In the genomic region with DNA sequence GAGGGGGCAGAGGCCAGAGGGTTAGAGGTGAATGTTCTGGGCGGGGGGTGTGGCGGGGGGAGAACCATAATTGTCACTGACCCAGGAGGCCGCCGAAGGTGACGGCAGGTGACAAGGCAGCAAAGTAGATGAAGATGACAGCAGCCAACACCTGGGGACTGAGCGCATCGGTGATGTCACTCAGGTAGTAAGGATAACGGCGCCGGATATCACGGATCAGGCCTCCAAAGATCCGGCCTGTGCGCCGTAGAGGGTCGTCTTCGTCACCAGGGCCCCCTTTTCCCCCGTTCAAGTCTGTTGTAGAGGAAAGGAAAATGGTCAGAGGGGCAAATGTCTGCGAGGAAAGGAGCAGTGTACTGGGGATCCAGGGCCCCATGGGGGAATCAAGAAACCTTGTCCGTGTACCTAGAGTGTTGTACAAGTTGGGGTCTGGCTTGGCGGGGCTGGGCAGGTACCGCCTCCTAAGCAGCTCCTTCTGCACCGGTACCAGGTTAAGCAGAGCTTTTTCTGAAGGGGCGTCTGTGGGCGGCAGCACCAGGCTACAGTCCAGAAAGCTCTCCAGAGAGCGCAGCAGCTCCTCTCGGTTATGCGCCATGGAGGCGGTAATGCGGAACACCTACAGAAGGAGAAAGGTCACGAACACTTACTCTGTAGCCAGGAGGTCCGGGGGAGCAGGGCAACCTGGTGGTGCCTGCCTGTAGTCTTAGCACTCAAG, we compare ENCODE assay signal across 22 mouse cellular contexts. TPM values are rescaled to one million over a fixed set of nuclear protein-coding genes. Genes with fewer than 3 reads are reported as not detected.
A peak's percentile ranks its signal among the peaks of the same experiment; 100 is the strongest.
DNase-seq lines count a peak whose midpoint lies in the region; ATAC-seq and TF ChIP-seq lines count a peak whose summit lies in the region.
"Had no signal": no experiment of that assay in that cellular context is flagged by ENCODE, and none has a peak within 500 bp of the region (broad histone marks: within the 10 kb centered on the region; RNA-seq: fewer than 3 reads in every experiment).

No protein-coding gene starts in this region.

- TF ChIP-seq EP300 in heart, adult 2 months (IDR thresholded peaks at IDR 0.05; ENCODE audit: insufficient read depth, low read depth, low read length), result no peak

- peaks cover 37% of the 10 kb centered on the region for H3K27me3 ChIP-seq in heart, embryonic 11.5 days (ENCODE audit: control insufficient read depth, insufficient read depth, low read length)
- H3K27me3 ChIP-seq in heart, adult 2 months (ENCODE audit: control insufficient read depth, insufficient read depth, low read length), result no peaks in the 10 kb centered on the region
- peaks cover 9% of the 10 kb centered on the region for H3K27me3 ChIP-seq in liver, embryonic 16.5 days (ENCODE audit: control insufficient read depth, insufficient read depth, low read depth, low read length)
- H3K27me3 ChIP-seq: neural tube, embryonic 12.5 days had no signal

- no peak overlapping the region for H3K9ac ChIP-seq in heart, embryonic 11.5 days (ENCODE audit: low read depth, low read length)
- H3K9ac ChIP-seq in heart, adult 2 months (ENCODE audit: low read depth, low read length), result no peak overlapping the region
- peak overlapping the region; percentile 90 for H3K9ac ChIP-seq in liver, embryonic 16.5 days (ENCODE audit: low read depth, low read length)
- H3K9ac ChIP-seq: forebrain, postnatal 0 days; neural tube, embryonic 12.5 days had no signal

- H3K9me3 ChIP-seq in heart, embryonic 11.5 days (replicated peaks; ENCODE audit: control insufficient read depth, low read length), result no peaks in the 10 kb centered on the region
- no peaks in the 10 kb centered on the region for H3K9me3 ChIP-seq in liver, embryonic 16.5 days (replicated peaks; ENCODE audit: control insufficient read depth, low read length)
- H3K9me3 ChIP-seq: neural tube, embryonic 12.5 days had no signal

- no peaks in the 10 kb centered on the region for H3K79me2 ChIP-seq in heart, adult 2 months (replicated peaks; ENCODE audit: control insufficient read depth, insufficient read depth, low read length)

- TF ChIP-seq POLR2A in heart, adult 2 months (IDR thresholded peaks at IDR 0.05; ENCODE audit: insufficient read depth, low read depth, low read length), result no peak

- H3K4me1 ChIP-seq in heart, embryonic 11.5 days (ENCODE audit: control insufficient read depth, insufficient read depth, low read length), result no peaks in the 10 kb centered on the region
- no peaks in the 10 kb centered on the region for H3K4me1 ChIP-seq in heart, adult 2 months (ENCODE audit: control insufficient read depth, insufficient read depth, low read length)
- H3K4me1 ChIP-seq in liver, embryonic 16.5 days (ENCODE audit: control insufficient read depth, low read depth, low read length), result peaks cover 78% of the 10 kb centered on the region
- H3K4me1 ChIP-seq: neural tube, embryonic 12.5 days had no signal

- no peak for ATAC-seq in heart, embryonic 11.5 days (replicated peaks; ENCODE audit: insufficient number of reproducible peaks, low FRiP score, low TSS enrichment)
- no peak for ATAC-seq in liver, embryonic 16.5 days (ENCODE audit: low read depth)
- ATAC-seq: forebrain, postnatal 0 days; hindbrain, postnatal 0 days had no signal

- no peak for TF ChIP-seq CTCF in heart, adult 2 months (IDR thresholded peaks at IDR 0.05)

- no peak overlapping the region for H3K4me3 ChIP-seq in heart, embryonic 11.5 days (ENCODE audit: low read depth, low read length)
- H3K4me3 ChIP-seq in heart, adult 2 months, result no peak overlapping the region
- peak overlapping the region; percentile 76 for H3K4me3 ChIP-seq in liver, embryonic 16.5 days (ENCODE audit: low read depth, low read length)
- H3K4me3 ChIP-seq: neural tube, embryonic 12.5 days had no signal

- no peaks in the 10 kb centered on the region for H3K36me3 ChIP-seq in heart, embryonic 11.5 days (ENCODE audit: control insufficient read depth, insufficient read depth, low read length)
- H3K36me3 ChIP-seq in heart, adult 2 months (ENCODE audit: control insufficient read depth, insufficient read depth, low read length), result no peaks in the 10 kb centered on the region
- peaks cover 100% of the 10 kb centered on the region for H3K36me3 ChIP-seq in liver, embryonic 16.5 days (ENCODE audit: control insufficient read depth, insufficient read depth)
- H3K36me3 ChIP-seq: neural tube, embryonic 12.5 days had no signal

- 52% methylated on average over 31 of the region's 31 CpGs for WGBS in heart, embryonic 11.5 days (ENCODE audit: insufficient replicate concordance)
- 57% methylated on average over 31 of the region's 31 CpGs for WGBS in heart, adult 2 months
- 63% methylated on average over 31 of the region's 31 CpGs for WGBS in liver, embryonic 16.5 days (ENCODE audit: insufficient replicate concordance)

- no peak for DNase-seq in heart, adult 2 months
- DNase-seq in right cerebral cortex, adult 18-20 months, result peak; percentile 19
- DNase-seq in right cerebral cortex, postnatal 14 days, result no peak
- peak; percentile 31 for DNase-seq in R1 (ENCODE audit: low read depth, low spot score)
- DNase-seq in ovary, adult 18-20 months (ENCODE audit: low spot score), result no peak
- DNase-seq: adrenal gland, adult 2 months; cerebellum, adult 11 months; forebrain, postnatal 0 days; gastrocnemius, postnatal 14 days; kidney, adult 11 months; kidney, postnatal 25 days; layer of hippocampus, adult 9-11 months; lung, adult 18-20 months; lung, postnatal 36 days; spleen, adult 18-20 months had no signal

- H3K4me2 ChIP-seq in heart, embryonic 11.5 days, result peak overlapping the region; percentile 2; the same call in 1 of the 2 replicates
- peak overlapping the region; percentile 85 for H3K4me2 ChIP-seq in liver, embryonic 16.5 days (ENCODE audit: low read depth, low read length)
- H3K4me2 ChIP-seq: midbrain, embryonic 11.5 days; neural tube, embryonic 12.5 days had no signal

- H3K27ac ChIP-seq in heart, embryonic 11.5 days (ENCODE audit: low read depth, low read length), result no peak overlapping the region
- H3K27ac ChIP-seq in heart, adult 2 months, result no peak overlapping the region
- peak overlapping the region; percentile 96 for H3K27ac ChIP-seq in liver, embryonic 16.5 days (ENCODE audit: low read length)
- H3K27ac ChIP-seq: hindbrain, postnatal 0 days; neural tube, embryonic 12.5 days had no signal

- intact Hi-C loops in heart, adult 2 months (cut with DNase I), result no loop called here

RNA-seq across cellular contexts. Expression of a gene that starts 9.2 kb away (rescaled TPM):
- polyA plus RNA-seq in heart, embryonic 11.5 days (2014; fragmentation: Nextera tagmentation; extraction: Ambion mirVana), result 102 and 112 TPM in 2 replicates
- total RNA-seq in heart, adult 2 months (2021), result 10 to 100 TPM in 1 of 2 experiments, under 1 TPM in 1; 0.42 to 10.3 TPM
- 0.91 and 4.4 TPM in 2 replicates for polyA plus RNA-seq in heart, adult 2 months (2012; rRNA removed)
- 1,073 and 1,144 TPM in 2 replicates for polyA plus RNA-seq in liver, embryonic 16.5 days (2015; fragmentation: Nextera tagmentation; extraction: Ambion mirVana)
- polyA plus RNA-seq: C2C12 had no signal

RNA-seq across cellular contexts. Expression of a gene that starts 36.4 kb away (rescaled TPM):
- polyA plus RNA-seq in heart, embryonic 11.5 days (2014; fragmentation: Nextera tagmentation; extraction: Ambion mirVana), result 1.3 TPM in 2 replicates
- total RNA-seq in heart, adult 2 months (2021), result under 1 TPM in 1 of 2 experiments, not detected in 1; 0.66 TPM
- polyA plus RNA-seq in heart, adult 2 months (2012; rRNA removed), result 0.23 and 0.32 TPM in 2 replicates
- polyA plus RNA-seq in liver, embryonic 16.5 days (2015; fragmentation: Nextera tagmentation; extraction: Ambion mirVana), result 2.1 and 2.2 TPM in 2 replicates
- total RNA-seq: monocyte, adult 5-6 weeks had no signal

RNA-seq across cellular contexts. Expression of a gene that starts 37.3 kb away (rescaled TPM):
- polyA plus RNA-seq in heart, embryonic 11.5 days (2014; fragmentation: Nextera tagmentation; extraction: Ambion mirVana), result 52.4 and 56.4 TPM in 2 replicates
- 10 to 100 TPM; 52.5 to 59.4 TPM for total RNA-seq in heart, adult 2 months (2021)
- polyA plus RNA-seq in heart, adult 2 months (2012; rRNA removed), result 14.9 and 22.1 TPM in 2 replicates
- 44.5 and 46.4 TPM in 2 replicates for polyA plus RNA-seq in liver, embryonic 16.5 days (2015; fragmentation: Nextera tagmentation; extraction: Ambion mirVana)

RNA-seq across cellular contexts. Expression of a gene that starts 51.0 kb away (rescaled TPM):
- polyA plus RNA-seq in heart, embryonic 11.5 days (2014; fragmentation: Nextera tagmentation; extraction: Ambion mirVana), result 274 and 281 TPM in 2 replicates
- total RNA-seq in heart, adult 2 months (2021), result 100 to 1,000 TPM; 196 to 213 TPM
- polyA plus RNA-seq in heart, adult 2 months (2012; rRNA removed), result 307 and 331 TPM in 2 replicates
- 454 and 500 TPM in 2 replicates for polyA plus RNA-seq in liver, embryonic 16.5 days (2015; fragmentation: Nextera tagmentation; extraction: Ambion mirVana)

Comparison
In these comparisons a context has a peak if more than half of its experiments do, and no peak if none do; other contexts are left out.
1. DNase-seq: peak in right cerebral cortex, adult 18-20 months (single experiment) and R1 (single experiment); none in heart, adult 2 months (0 of 2), right cerebral cortex, postnatal 14 days (single experiment) and ovary, adult 18-20 months (single experiment).
2. RNA of a gene that starts 9.2 kb away (polyA plus RNA-seq): 1,073 to 1,144 TPM in liver, embryonic 16.5 days and 102 to 112 TPM in heart, embryonic 11.5 days; 0.91 to 4.4 TPM in heart, adult 2 months; every median in the first group is over 10 times any median in the second.